Mouse (Mus musculus) kidney, adult 2 months (tissue): Measurements from ENCODE around the gene Pde4d.

Source experiments
- CTCF ChIP-seq: fragments of 200-500 bp; conservative IDR thresholded peaks from 2 replicates; pipeline ENCODE4 v1.5.1; 2011; ENCODE audit warnings: low read depth, mild to moderate bottlenecking, control low read depth, low read length, moderate library complexity, mixed read lengths; ENCODE audit not compliant: insufficient read depth, insufficient read length
- POLR2A ChIP-seq: fragments of 200-500 bp; IDR thresholded peaks from one replicate; pipeline ENCODE4 v1.6.1; 2011; ENCODE audit warnings: low read depth, low read length, control low read depth

DNA sequence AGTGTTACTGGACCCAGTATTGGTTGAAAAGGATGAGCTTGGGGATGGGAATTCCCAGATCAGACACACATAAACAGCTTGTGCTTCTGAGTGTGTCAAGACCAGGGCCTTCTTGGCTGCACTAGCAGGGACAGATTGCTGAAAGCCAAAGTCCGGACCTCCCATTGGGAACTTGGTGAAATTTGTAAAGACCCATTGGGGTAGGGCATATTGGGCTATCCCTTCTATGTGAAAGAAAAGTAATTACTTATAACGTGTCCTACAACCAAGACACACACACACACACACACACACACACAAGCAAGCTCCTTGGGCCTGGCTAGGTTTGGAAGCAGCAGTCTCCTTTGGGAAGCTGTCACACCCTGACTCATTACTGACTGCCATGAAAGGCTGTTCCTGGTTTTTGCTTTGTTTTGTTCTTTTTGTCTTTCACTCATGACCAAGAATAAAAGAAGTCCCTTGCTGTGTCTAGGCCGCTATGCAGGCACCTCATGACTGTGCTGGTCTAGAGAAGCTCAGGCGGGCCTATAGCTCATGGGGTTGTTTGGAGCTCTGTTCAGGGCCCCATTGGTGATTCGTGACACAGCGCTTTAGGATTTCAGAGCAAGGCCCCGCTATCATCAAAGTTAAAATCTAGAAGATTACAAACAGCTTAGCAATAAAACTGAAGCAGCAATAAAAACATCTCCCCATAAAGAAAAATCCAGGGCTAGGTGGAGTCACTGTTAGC lies 1495.2 kb downstream of the Pde4d start:
- TF ChIP-seq CTCF (no peak), POLR2A (no peak)
